Mouse (Mus musculus): ENCODE data around the gene Gm21663. TPM values are rescaled to one million over a fixed set of nuclear protein-coding genes. Genes with fewer than 3 reads are reported as not detected.

Gm21663 gene
- polyA plus RNA-seq, 1 experiment from 2014 or later = 0.08 TPM

Other genes starting within 250 kb of the Gm21663 start
- 11.2 and 13.4 TPM in 2 replicates for gene Xrcc2, start 236.6 kb downstream of the Gm21663 start, polyA plus RNA-seq (2015; fragmentation: Nextera tagmentation; extraction: Ambion mirVana)
- gene Actr3b, start 182.4 kb downstream of the Gm21663 start, polyA plus RNA-seq (2015; fragmentation: Nextera tagmentation; extraction: Ambion mirVana) = 4.7 and 5.2 TPM in 2 replicates
- 0.29 TPM in 1 of 2 replicates, not detected in the other for gene Gm21671, start 12.0 kb upstream of the Gm21663 start, polyA plus RNA-seq (2015; fragmentation: Nextera tagmentation; extraction: Ambion mirVana)
- 0.07 and 0.29 TPM in 2 replicates for gene Gm21680, start 30.3 kb upstream of the Gm21663 start, polyA plus RNA-seq (2015; fragmentation: Nextera tagmentation; extraction: Ambion mirVana)
- gene Gm21698, start 46.3 kb upstream of the Gm21663 start, polyA plus RNA-seq (2015; fragmentation: Nextera tagmentation; extraction: Ambion mirVana) = 0.17 and 0.20 TPM in 2 replicates
- gene Gm1979, start 62.4 kb upstream of the Gm21663 start, polyA plus RNA-seq (2015; fragmentation: Nextera tagmentation; extraction: Ambion mirVana) = 0.15 and 0.21 TPM in 2 replicates
- gene Gm5862, start 80.5 kb upstream of the Gm21663 start, polyA plus RNA-seq (2015; fragmentation: Nextera tagmentation; extraction: Ambion mirVana) = 0.18 TPM in 1 of 2 replicates, not detected in the other
- gene Speer4a, start 97.2 kb upstream of the Gm21663 start, polyA plus RNA-seq (2015; fragmentation: Nextera tagmentation; extraction: Ambion mirVana) = 0.14 and 0.23 TPM in 2 replicates
- 0.22 TPM in 1 of 2 replicates, not detected in the other for gene Gm7347, start 116.2 kb upstream of the Gm21663 start, polyA plus RNA-seq (2015; fragmentation: Nextera tagmentation; extraction: Ambion mirVana)
- gene Gm10471, start 146.9 kb upstream of the Gm21663 start, polyA plus RNA-seq (2015; fragmentation: Nextera tagmentation; extraction: Ambion mirVana) = not detected in 2 replicates
- gene 5031410I06Rik, start 163.0 kb upstream of the Gm21663 start, polyA plus RNA-seq (2015; fragmentation: Nextera tagmentation; extraction: Ambion mirVana) = 0.32 TPM in 1 of 2 replicates, not detected in the other
- 0.07 and 0.22 TPM in 2 replicates for gene Gm10220, start 179.0 kb upstream of the Gm21663 start, polyA plus RNA-seq (2015; fragmentation: Nextera tagmentation; extraction: Ambion mirVana)

Data from embryonic facial prominence, embryonic 13.5 days (tissue).